Mouse (Mus musculus) CH12.LX (cell line): ENCODE measurements around the gene Drg2. TPM values are rescaled to one million over a fixed set of nuclear protein-coding genes. Genes with fewer than 3 reads are reported as not detected.

ENCODE experiments used
- DNase-seq: peaks from one replicate; pipeline ENCODE4 v3.0.0-alpha.2; 2013; ENCODE audit errors: extremely low read depth
- H3K27ac ChIP-seq: 2 replicates; pipeline ENCODE4 v1.5.1; 2012; ENCODE audit warnings: low read depth, mild to moderate bottlenecking, control low read depth, moderate library complexity; ENCODE audit not compliant: insufficient read depth
- H3K27me3 ChIP-seq: replicated peaks from 2 replicates; pipeline ENCODE3; 2012; ENCODE audit warnings: inconsistent platforms
- H3K36me3 ChIP-seq, 2 experiments: replicated peaks in 1 of 2; 2 replicates each; pipeline versions ENCODE3 to v1.6.1; 2012; ENCODE audit warnings: inconsistent platforms in 1 of 2, low read length in 1 of 2, mild to moderate bottlenecking in 1 of 2, mixed read lengths in 1 of 2, moderate library complexity in 1 of 2; ENCODE audit not compliant: control insufficient read depth in 1 of 2, insufficient read depth in 1 of 2
- H3K4me1 ChIP-seq, 2 experiments: 2 replicates each; pipeline ENCODE4 v1.6.1; 2012; ENCODE audit warnings: inconsistent platforms in 1 of 2, moderate library complexity in 1 of 2; ENCODE audit not compliant: insufficient read depth in 2 of 2, control insufficient read depth in 1 of 2
- H3K4me2 ChIP-seq: 2 replicates; pipeline ENCODE4 v1.6.1; 2012; ENCODE audit warnings: low read depth, mild to moderate bottlenecking, control low read depth; ENCODE audit not compliant: poor library complexity, insufficient read depth, severe bottlenecking
- H3K4me3 ChIP-seq, 3 experiments: fragments of 150-350 bp in 1 of 3; sonication (generic) in 1 of 3; replicated peaks in 1 of 3; 2 replicates each; pipeline versions ENCODE3 to v1.5.1; 2011 to 2012; ENCODE audit warnings: low read depth in 2 of 3, low read length in 2 of 3, mild to moderate bottlenecking in 2 of 3, moderate library complexity in 2 of 3, control low read depth in 1 of 3, improper control_type of control experiment in 1 of 3, inconsistent platforms in 1 of 3, mixed read lengths in 1 of 3; ENCODE audit not compliant: poor library complexity in 1 of 3
- H3K79me2 ChIP-seq: replicated peaks from 2 replicates; pipeline ENCODE4 v1.6.1; 2012; ENCODE audit warnings: mild to moderate bottlenecking, moderate library complexity; ENCODE audit not compliant: control insufficient read depth, poor library complexity, insufficient read depth, severe bottlenecking; ENCODE audit errors: extremely low read depth
- H3K9ac ChIP-seq: 2 replicates; pipeline ENCODE4 v1.6.1; 2012; ENCODE audit warnings: low read depth, mild to moderate bottlenecking, control low read depth, moderate library complexity; ENCODE audit not compliant: insufficient read depth
- H3K9me3 ChIP-seq: replicated peaks from 2 replicates; pipeline ENCODE3; 2012; ENCODE audit warnings: low read length, inconsistent platforms, mixed read lengths
- CTCF ChIP-seq, 2 experiments: IDR thresholded peaks in 1 of 2; conservative IDR thresholded peaks in 1 of 2; 2 replicates each; pipeline ENCODE4 v1.5.1; 2011 to 2012; ENCODE audit warnings: low read depth in 2 of 2, low read length in 2 of 2, improper control_type of control experiment in 1 of 2, inconsistent platforms in 1 of 2, mild to moderate bottlenecking in 1 of 2, moderate library complexity in 1 of 2
- E2F4 ChIP-seq: IDR thresholded peaks from 2 replicates; pipeline ENCODE4 v1.6.1; 2011; ENCODE audit warnings: low read depth, low read length, improper control_type of control experiment; ENCODE audit not compliant: insufficient replicate concordance
- ETS1 ChIP-seq: conservative IDR thresholded peaks from 2 replicates; pipeline ENCODE4 v1.6.1; 2012; ENCODE audit warnings: low read depth, mild to moderate bottlenecking, inconsistent platforms, low read length, improper control_type of control experiment, moderate library complexity
- GABPA ChIP-seq: IDR thresholded peaks from 2 replicates; pipeline ENCODE4 v1.6.1; 2012; ENCODE audit warnings: low read depth, low read length, improper control_type of control experiment, inconsistent platforms; ENCODE audit not compliant: insufficient replicate concordance
- IRF4 ChIP-seq: IDR thresholded peaks from 2 replicates; pipeline ENCODE4 v1.6.1; 2014; ENCODE audit warnings: low read depth, mild to moderate bottlenecking, inconsistent platforms, low read length, improper control_type of control experiment
- JUN ChIP-seq: IDR thresholded peaks from 2 replicates; pipeline ENCODE4 v1.6.1; 2011; ENCODE audit warnings: low read depth, mild to moderate bottlenecking, low read length, improper control_type of control experiment, moderate library complexity; ENCODE audit not compliant: insufficient read depth
- JUND ChIP-seq: conservative IDR thresholded peaks from 2 replicates; pipeline ENCODE4 v1.6.1; 2011; ENCODE audit warnings: low read depth, low read length, improper control_type of control experiment
- KAT2A ChIP-seq: IDR thresholded peaks from 2 replicates; pipeline ENCODE4 v1.6.1; 2012; ENCODE audit warnings: low read length, improper control_type of control experiment, inconsistent platforms; ENCODE audit not compliant: insufficient replicate concordance
- MAFK ChIP-seq: IDR thresholded peaks from 2 replicates; pipeline ENCODE4 v1.6.1; 2011; ENCODE audit warnings: low read length, improper control_type of control experiment; ENCODE audit not compliant: insufficient replicate concordance
- MAX ChIP-seq: IDR thresholded peaks from 2 replicates; pipeline ENCODE4 v1.6.1; 2011; ENCODE audit warnings: low read length, improper control_type of control experiment
- MAZ ChIP-seq: IDR thresholded peaks from 2 replicates; pipeline ENCODE4 v1.6.1; 2012; ENCODE audit warnings: low read depth, mild to moderate bottlenecking, inconsistent platforms, low read length, improper control_type of control experiment, moderate library complexity
- MXI1 ChIP-seq: IDR thresholded peaks from 2 replicates; pipeline ENCODE4 v1.6.1; 2011; ENCODE audit warnings: mild to moderate bottlenecking, low read depth, low read length, improper control_type of control experiment
- MYC ChIP-seq: IDR thresholded peaks from 2 replicates; pipeline ENCODE4 v1.6.1; 2011; ENCODE audit warnings: low read depth, mild to moderate bottlenecking, improper control_type of control experiment, low read length
- NELFE ChIP-seq: IDR thresholded peaks from 2 replicates; pipeline ENCODE4 v1.6.1; 2011; ENCODE audit warnings: low read depth, low read length, improper control_type of control experiment
- PAX5 ChIP-seq: IDR thresholded peaks from 2 replicates; pipeline ENCODE4 v1.6.1; 2012; ENCODE audit warnings: low read length, inconsistent platforms, mixed read lengths
- RCOR1 ChIP-seq: conservative IDR thresholded peaks from 2 replicates; pipeline ENCODE4 v1.6.1; 2012; ENCODE audit warnings: low read depth, mild to moderate bottlenecking, inconsistent platforms, low read length, improper control_type of control experiment
- TBP ChIP-seq: conservative IDR thresholded peaks from 2 replicates; pipeline ENCODE4 v1.6.1; 2011; ENCODE audit warnings: low read depth, low read length, improper control_type of control experiment
- TCF12 ChIP-seq: IDR thresholded peaks from 2 replicates; pipeline ENCODE4 v1.6.1; 2014; ENCODE audit warnings: low read depth, mild to moderate bottlenecking, inconsistent platforms, low read length, improper control_type of control experiment
- UBTF ChIP-seq: IDR thresholded peaks from 2 replicates; pipeline ENCODE4 v1.6.1; 2012; ENCODE audit warnings: low read depth, mild to moderate bottlenecking, inconsistent platforms, low read length, improper control_type of control experiment, moderate library complexity
- USF2 ChIP-seq: conservative IDR thresholded peaks from 2 replicates; pipeline ENCODE4 v1.6.1; 2011; ENCODE audit warnings: low read depth, low read length, improper control_type of control experiment
- ZKSCAN1 ChIP-seq: IDR thresholded peaks from 2 replicates; pipeline ENCODE4 v1.6.1; 2012; ENCODE audit warnings: low read depth, inconsistent platforms, low read length, improper control_type of control experiment, borderline replicate concordance
- ZMIZ1 ChIP-seq: IDR thresholded peaks from 2 replicates; pipeline ENCODE4 v1.6.1; 2012; ENCODE audit warnings: low read depth, mild to moderate bottlenecking, inconsistent platforms, low read length, improper control_type of control experiment
- ZNF384 ChIP-seq: IDR thresholded peaks from 2 replicates; pipeline ENCODE4 v1.6.1; 2012; ENCODE audit warnings: low read depth, low read length, improper control_type of control experiment, inconsistent platforms
- dilution Hi-C: fragments of 300-500 bp; cut with MboI; formaldehyde crosslinking; loops from 2 replicates; pipeline ENCODE4 v1.14.3; 2020; ENCODE audit warnings: low sequenced_read_pairs; ENCODE audit not compliant: extremely low pct_unique_long_range_greater_than_20kb, extremely low pct_ligation_motif_present
- in situ Hi-C: fragments of 300-500 bp; cut with MboI; formaldehyde crosslinking; loops from 3 replicates; pipeline ENCODE4 v1.14.3; 2019; ENCODE audit warnings: low sequenced_read_pairs, low pct_ligation_motif_present, low pct_unique_long_range_greater_than_20kb, mixed read lengths
- polyA plus RNA-seq: library from polyadenylated mRNA; unstranded; fragments of >175 nt; gene quantifications from 2 replicates; pipeline ENCODE4 v1.2.1, GENCODE M21; 2012; ENCODE audit warnings: low read depth; ENCODE audit not compliant: insufficient read length
- total RNA-seq, 2 experiments: library from RNA; depleted of rRNA; stranded (reverse); fragments of 300-350 nt in 1 of 2; fragments of >200 nt in 1 of 2; gene quantifications; 2 replicates each; pipeline ENCODE4 v1.2.3; 2012 to 2014

The Drg2 gene
- total and polyA plus RNA-seq, 3 experiments, result 115 to 155 (median 135) TPM

- no peaks in the 10 kb centered on the region for H3K27me3 ChIP-seq
- H3K9me3 ChIP-seq, result no peaks in the 10 kb centered on the region
- dilution Hi-C loops (no loop called here), in situ Hi-C loops (loop anchor here (10.0 to 25.0 kb wide), 2 partner anchors 158 to 326 kb away; no protein-coding TSS in a partner anchor)
- no peak overlapping the region for H3K9ac ChIP-seq
- peaks cover 18 to 50% of the 10 kb centered on the region in 2 experiments for H3K36me3 ChIP-seq
- no peak for DNase-seq
- H3K4me1 ChIP-seq, result peaks cover 3 to 21% of the 10 kb centered on the region in 2 experiments
- H3K79me2 ChIP-seq, result peaks cover 33% of the 10 kb centered on the region
- no peak overlapping the region for H3K4me3 ChIP-seq
- no peak overlapping the region for H3K4me2 ChIP-seq
- no peak overlapping the region for H3K27ac ChIP-seq
- TF ChIP-seq USF2 (no peak), MAZ (no peak), MAFK (peak; percentile 97)
Measured at GRCm38 (mm10) chr11:60412921-60413320, 41.5 kb upstream of the Drg2 start.

DNA sequence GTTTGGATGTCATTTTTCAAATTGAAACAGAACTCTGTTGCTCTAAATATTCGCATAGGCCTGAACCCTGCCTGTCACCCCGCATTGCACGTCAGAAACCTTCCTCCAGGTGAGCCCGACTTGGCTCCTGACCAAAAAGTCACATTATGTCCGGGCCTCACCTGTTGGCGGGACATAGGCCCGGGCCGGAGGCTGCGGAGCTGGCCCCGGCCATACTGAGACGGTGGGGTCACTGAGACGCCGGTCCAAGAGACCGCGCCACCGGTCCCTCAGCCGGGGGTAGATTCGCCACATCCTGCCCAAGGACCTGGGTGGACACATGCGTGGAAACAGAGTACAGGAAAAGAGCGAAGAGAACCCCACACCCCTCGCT is 37.8 kb upstream of the Drg2 start:
- dilution Hi-C loops, result no loop called here
- DNase-seq, result no peak
- H3K79me2 ChIP-seq, result peaks cover 38% of the 10 kb centered on the region
- H3K4me3 ChIP-seq, result peak overlapping the region; percentile 83 to 97 (median 87)
- in situ Hi-C loops, result loop anchor here (5.0 to 25.0 kb wide), 3 partner anchors 162 to 329 kb away; no protein-coding TSS in a partner anchor
- no peaks in the 10 kb centered on the region for H3K9me3 ChIP-seq
- no peak overlapping the region for H3K27ac ChIP-seq
- H3K9ac ChIP-seq, result peak overlapping the region; percentile 93
- peak; percentile 71; the same call in 1 of the 2 replicates for TF ChIP-seq UBTF
- TF ChIP-seq ZNF384, result no peak
- peaks cover 2 to 31% of the 10 kb centered on the region in 2 experiments for H3K36me3 ChIP-seq
- peaks cover 6 to 46% of the 10 kb centered on the region in 2 experiments for H3K4me1 ChIP-seq
- H3K27me3 ChIP-seq, result no peaks in the 10 kb centered on the region
- H3K4me2 ChIP-seq, result peak overlapping the region; percentile 99

GRCm38 (mm10) chr11:60416963-60417716 is 37.3 kb upstream of the Drg2 start, which contains the start of gene Gid4:
Gene Gid4, plus strand, starts transcription at chr11:60417145.
- Histone ChIP-seq H3K4me2 (peak within 1 kb of the TSS; percentile 99), H3K4me3 (peak within 1 kb of the TSS; percentile 87 to 97 (median 94)), H3K79me2 (peaks cover 35% of the 10 kb centered on the region), H3K9ac (peak within 1 kb of the TSS; percentile 93), H3K27ac (peak within 1 kb of the TSS; percentile 70), H3K4me1 (peaks cover 7 to 51% of the 10 kb centered on the region in 2 experiments), H3K36me3 (peaks cover 0 to 28% of the 10 kb centered on the region in 2 experiments), H3K27me3 (no peaks in the 10 kb centered on the region), H3K9me3 (no peaks in the 10 kb centered on the region)
- in situ Hi-C loops (loop anchor here (5.0 to 25.0 kb wide), 3 partner anchors 162 to 330 kb away; no protein-coding TSS in a partner anchor), dilution Hi-C loops (no loop called here)
- DNase-seq, result peak; percentile 100
- TF ChIP-seq MAX (peak; percentile 99), MXI1 (peak; percentile 99), USF2 (peak; percentile 96), ETS1 (peak; percentile 25; the same call in 1 of the 2 replicates), CTCF (conservative IDR thresholded peaks at IDR 0.05 in 1 of 2, IDR thresholded peaks at IDR 0.05 in 1 of 2; ENCODE audit: low read depth in 2 of 2, low read length in 2 of 2) (no peak), NELFE (peak; percentile 83), RCOR1 (0 out of 2 replicates have a peak, but pooled peaks have one; percentile 60), KAT2A (peak; percentile 97), JUN (no peak), MYC (peak; percentile 97), ZKSCAN1 (no peak), PAX5 (no peak), E2F4 (peak; percentile 94; the same call in 1 of the 2 replicates), TBP (peak; percentile 85), ZMIZ1 (peak; percentile 82), GABPA (peak; percentile 80; the same call in 1 of the 2 replicates), JUND (no peak), TCF12 (peak; percentile 93), IRF4 (peak; percentile 73; the same call in 1 of the 2 replicates)
